Mouse (Mus musculus) induced T-regulatory cell, adult 2 months (primary cell): ENCODE measurements around the gene Gm20388.
"Not testable (repeated sequence)": the region's sequence is repeated elsewhere in the genome, so short reads cannot be mapped to it uniquely, and the experiment has no call there.

Experiments used
- DNase-seq: peaks from one replicate; pipeline ENCODE4 v3.0.0-alpha.2; 2012; ENCODE audit warnings: low read depth

Gm20388 gene

DNA sequence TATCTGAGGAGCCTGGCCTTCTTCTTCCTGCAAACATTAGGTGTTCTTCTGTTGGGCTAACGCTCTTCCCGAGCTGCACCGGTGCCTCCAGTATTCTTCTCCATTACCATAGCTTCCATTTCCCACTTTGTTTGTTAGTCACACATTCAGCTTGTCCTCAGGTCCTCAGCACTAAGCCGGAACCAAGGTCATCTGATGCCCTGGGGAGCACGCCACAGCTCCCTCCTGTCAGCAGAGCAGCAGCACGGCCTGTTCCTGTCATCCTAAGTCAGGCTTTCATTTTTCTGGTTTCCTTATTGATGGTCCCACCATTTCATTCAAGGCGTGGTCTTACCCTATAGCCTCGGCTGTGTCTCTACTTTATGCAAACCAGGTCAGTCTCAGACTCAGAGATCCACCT is 3477.2 kb downstream of the Gm20388 start:
- DNase-seq, result no peak

DNA sequence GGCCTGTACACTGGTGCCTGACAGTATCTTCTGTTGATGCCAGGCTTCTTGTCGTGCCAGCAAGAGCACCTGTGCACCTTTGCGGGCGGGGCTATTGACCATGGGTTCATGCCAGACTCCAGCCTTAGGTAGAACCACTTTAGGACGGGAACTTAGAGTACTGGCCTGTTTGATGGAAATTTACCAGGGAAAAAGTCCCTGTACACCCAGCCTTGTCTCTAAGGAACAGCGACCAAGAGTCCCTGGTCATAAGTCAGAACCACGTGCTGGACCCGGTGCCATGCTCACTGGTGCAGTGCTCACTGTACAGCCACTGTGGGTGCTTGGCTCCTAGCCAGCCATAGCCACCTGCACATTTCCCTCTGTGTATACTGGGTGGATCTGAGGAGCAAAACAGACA is 3478.4 kb downstream of the Gm20388 start:
- no peak for DNase-seq

DNA sequence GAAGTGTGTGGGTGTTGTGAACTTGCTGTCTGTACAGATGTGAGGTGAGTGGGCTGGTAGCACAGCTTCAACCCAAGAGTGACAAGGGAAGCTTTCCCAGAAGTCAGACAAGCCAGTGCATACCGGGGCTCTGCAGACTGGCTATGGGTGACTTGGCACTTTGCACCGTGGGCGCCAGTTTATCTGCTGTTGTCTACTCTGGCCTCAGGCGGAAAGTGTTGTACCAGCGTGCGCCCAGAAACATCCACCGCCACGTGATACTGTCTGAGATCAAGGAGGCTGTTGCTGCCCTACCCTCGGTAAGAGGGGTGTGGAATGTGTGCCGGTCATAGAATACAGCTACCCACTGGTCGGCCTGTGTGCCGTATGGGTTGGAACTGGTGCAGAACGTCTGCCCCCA is 3487.7 kb downstream of the Gm20388 start:
- no peak for DNase-seq

DNA sequence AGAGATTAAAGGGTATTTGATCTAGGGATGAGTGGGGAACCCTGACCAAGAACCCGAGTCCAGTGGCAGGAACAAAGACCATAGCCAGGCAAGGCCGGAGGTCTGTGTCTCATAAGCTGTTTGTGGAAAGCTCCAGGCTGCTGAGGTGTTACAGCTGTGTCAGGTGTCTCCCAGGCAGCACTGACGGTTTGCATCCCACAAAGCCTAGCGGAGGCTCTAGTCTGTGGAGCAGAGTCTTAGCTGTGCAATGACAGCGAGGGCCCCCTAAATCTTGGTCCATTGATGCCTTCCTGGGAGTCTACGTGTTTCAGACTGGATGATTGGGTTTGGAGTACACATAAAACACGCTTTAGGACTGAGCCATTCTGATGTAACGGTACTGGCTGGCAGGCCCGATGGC is 3491.3 kb downstream of the Gm20388 start:
- DNase-seq, result no peak

DNA sequence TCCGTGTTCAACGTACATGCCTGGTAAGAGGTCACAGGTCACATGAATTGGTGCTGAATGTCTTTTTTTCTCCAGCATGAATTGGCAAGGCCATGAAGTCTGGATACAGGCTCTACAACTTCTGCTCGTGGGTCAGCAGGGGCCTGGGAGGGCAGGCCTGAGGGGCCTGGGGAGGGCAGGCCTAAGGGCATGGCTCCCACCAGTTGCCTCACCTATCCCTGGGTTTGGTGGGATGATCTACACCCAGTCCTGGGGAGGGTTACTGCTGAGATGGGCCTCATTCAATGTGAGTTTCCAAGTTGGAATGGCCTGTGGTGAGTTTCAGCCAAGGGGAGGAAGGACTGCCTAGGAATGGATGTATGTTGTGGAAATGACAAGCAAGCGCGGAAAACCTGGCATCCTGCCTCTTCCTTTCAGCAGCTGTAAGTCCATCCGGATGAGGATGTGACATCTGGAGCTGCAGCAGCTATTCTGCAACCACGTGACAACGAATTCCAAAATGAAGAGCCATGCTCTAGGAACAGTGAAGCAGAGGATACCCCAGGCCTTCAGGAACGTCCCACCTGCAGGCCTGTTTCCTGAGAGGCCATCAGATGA is 3492.2 kb downstream of the Gm20388 start:
- no peak for DNase-seq

DNA sequence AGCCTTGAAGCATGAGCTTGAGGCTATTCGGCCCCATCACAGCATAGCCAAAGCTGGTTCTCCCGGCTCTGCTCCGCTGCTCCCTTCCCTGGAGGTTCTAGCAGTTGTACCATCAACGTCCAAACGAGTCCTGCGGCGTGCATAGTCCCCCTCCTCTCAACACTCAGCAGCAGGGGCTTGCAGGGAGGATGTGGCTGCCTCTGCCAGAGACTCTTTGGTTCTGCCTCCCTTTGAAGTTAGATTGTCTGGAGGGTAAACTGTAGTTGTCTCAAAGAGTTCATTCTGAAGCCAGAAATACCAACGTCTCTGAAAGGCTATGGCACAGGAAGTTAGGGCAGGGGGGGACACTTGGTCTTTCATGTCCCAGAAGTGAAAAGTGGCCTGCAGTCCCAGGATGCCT is 3493.9 kb downstream of the Gm20388 start:
- peak; percentile 28 for DNase-seq

DNA sequence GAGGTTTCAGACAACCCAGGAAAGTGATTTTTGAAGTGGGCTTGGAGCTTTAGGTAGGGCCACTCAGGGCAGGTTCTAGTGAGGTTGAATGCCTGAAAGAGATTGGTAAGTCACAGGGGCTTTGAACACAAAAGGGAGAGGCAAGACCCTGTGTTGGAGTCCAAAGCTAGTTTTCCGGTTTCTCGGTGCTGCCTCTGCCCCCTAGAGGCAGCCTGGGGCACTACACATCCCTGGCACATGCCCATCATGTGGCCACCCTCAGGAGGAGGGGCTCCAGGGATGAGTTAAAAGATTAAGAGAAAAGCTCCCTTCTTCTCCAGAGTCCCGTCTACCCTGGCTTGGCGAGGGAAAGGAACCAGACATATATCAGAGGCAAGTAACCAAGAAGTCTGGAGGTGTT is 3496.1 kb downstream of the Gm20388 start, which contains the start of gene Mc1r:
Gene Mc1r (plus strand): TSS at position 322 of the 400 bp plus-strand sequence.
- peak; percentile 83 for DNase-seq

DNA sequence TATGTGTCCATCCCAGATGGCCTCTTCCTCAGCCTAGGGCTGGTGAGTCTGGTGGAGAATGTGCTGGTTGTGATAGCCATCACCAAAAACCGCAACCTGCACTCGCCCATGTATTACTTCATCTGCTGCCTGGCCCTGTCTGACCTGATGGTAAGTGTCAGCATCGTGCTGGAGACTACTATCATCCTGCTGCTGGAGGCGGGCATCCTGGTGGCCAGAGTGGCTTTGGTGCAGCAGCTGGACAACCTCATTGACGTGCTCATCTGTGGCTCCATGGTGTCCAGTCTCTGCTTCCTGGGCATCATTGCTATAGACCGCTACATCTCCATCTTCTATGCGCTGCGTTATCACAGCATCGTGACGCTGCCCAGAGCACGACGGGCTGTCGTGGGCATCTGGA is 3497.0 kb downstream of the Gm20388 start:
- no peak for DNase-seq

DNA sequence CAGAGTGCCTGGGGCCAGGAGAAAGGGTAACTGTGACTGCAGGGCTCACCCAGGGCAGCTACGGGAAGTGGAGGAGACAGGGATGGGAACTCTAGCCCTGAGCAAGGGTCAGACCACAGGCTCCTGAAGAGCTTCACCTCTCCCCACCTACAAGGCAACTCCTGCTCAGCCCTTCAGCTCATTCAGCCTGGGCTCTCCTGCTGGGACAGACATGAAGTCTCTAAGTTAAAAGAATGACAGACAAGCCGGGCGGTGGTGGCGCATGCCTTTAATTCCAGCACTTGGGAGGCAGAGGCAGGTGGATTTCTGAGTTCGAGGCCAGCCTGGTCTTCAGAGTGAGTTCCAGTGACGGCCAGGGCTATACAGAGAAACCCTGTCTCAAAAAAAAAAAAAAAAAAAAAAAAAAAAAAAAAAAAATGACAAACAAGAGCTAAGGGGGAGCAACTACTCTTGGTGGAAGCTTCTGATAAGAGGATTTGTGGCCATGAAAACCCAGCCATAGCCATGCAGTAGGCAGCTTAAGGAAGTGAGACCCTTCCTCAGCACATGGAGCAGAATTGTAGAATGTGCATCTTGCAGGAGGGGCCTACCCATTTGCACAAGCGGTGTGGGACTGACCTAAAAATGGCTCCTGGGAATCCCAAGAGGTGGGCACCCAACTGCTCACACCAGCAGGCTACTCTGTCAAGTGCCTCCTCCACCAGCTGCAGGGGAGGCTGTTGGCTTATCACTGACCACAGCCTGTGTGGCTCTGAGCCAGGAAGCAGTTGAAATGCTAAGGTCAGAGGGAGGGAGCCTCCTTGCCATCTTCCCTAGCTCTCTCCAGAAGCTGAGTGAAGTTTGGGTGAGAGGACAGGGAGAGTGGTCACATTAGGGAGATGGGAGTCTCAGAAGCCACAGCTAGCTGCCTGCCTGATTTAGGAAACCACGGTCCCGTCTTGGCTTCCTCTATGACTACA is 3498.2 kb downstream of the Gm20388 start:
- DNase-seq, result peak; percentile 29

DNA sequence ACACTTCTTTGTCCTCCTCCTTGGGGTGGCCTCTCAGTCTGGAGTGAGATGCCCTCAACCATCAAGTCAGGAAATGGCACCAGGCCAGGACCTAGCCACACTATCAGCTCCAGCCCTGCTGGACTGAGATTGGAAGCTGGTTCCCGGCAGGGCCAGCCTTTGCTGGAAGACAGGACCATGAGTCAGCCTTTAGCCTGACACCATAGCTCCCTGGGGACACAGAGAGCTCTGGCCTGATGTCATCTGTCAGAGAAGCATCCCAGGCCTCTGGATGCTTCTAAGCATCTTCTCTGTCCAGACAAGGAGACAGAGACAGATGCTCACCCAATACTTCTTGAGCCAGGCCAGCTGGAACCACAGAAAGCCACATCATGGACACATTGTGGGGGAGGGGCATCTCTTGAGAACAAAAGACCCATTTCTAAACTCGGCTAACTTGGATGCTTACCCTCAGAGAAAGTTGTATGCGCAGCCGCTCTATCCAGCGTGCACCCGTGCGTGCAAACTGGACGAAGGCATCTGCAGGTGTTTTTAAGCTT is 3499.5 kb downstream of the Gm20388 start:
- no peak for DNase-seq

DNA sequence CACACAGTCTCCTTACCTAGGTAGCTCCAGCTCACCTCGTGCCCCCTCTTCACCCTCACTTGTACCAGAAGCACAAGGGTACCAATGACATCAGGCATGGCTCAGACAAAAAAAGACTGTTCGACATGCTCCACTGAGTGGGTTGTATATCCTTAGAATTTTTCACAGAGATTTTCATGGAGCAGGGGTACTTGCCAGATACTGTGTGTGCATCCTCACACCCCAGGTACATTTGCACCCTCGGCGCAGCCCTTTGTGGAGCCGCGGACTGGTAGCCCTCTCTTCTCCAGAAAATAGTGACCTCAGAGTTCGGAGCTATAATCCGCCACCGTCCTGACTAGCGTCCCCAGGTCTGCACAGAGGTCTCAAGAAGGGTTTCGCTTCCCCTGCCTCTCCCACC is 3500.1 kb downstream of the Gm20388 start:
- DNase-seq, result no peak

DNA sequence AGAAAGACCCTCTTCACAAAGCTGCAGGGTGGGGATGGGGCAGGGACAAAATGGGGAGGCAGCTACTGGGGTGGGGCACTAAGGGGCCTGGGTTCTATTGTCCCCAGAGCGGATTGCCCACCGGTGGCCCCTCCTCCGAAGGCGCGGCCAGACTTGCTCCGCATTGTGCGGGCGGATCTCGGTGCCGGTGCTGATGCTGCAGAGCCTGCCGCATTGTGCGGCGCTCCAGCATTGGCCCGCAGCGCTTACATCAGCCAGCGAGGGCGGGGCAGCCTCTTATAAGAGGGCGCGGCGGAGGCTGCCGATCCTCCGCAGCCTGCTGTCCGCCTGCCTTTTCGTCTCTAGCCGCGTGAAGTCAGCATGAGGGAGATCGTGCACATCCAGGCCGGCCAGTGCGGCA is 3500.6 kb downstream of the Gm20388 start, which contains the start of gene Tubb3:
Gene Tubb3 (plus strand): TSS at position 179 of the 400 bp plus-strand sequence.
- peak; percentile 78 for DNase-seq

DNA sequence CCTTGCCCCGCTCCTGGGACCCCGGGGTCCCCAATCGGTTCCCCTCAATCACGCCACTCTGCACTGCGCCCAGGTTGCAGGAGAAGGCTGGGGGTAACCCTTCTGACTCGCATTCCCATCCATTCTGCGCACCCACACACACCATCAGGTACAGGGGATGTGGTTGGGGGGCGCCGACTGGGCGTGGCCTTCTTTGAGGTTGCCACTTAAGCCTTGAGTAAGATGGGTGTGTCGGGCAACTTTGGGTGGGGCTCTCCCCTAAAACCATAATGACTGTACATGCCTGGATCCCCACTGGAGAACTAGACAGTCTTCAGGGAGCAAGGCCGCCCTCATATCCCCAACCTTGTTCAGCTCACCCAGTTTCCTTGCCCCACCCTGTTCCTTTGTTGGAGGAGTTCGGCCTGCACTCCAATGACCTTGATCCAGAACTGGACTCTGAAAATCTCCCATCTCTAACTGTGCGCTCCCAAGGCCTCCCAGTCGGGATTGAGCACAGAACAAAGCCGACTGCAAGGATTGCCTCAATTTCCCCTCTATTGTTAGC is 3501.2 kb downstream of the Gm20388 start:
- DNase-seq, result peak; percentile 33

DNA sequence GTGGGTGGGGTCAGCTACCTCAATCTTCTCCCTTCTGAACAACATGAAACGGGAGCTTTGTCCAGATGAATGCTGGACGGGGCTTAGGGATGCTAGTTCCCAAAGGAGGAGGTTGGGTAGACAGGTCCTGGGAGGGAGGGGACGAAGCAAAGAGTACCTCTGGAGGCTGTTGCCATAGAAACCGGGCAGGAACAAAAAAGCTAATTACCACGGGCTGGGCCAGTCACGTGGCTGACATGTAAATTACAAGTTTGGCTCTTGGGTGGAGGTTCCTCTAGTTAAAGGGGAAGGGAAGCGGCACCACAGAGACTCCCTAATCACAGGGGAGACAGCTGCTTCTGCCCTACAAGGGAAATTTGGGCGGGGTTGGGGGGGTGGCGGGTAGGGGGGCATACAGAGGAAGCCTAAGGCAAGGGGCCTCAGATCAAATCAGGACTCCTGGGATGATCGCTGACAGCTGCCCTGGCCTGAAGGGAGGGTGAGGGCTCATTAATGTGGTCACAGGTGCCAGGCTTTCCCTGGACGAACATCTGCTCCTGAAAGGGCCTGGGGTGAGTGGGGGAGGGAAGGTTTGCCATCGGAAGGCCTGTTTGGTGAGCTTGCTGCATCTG is 3502.0 kb downstream of the Gm20388 start:
- peak; percentile 72 for DNase-seq

DNA sequence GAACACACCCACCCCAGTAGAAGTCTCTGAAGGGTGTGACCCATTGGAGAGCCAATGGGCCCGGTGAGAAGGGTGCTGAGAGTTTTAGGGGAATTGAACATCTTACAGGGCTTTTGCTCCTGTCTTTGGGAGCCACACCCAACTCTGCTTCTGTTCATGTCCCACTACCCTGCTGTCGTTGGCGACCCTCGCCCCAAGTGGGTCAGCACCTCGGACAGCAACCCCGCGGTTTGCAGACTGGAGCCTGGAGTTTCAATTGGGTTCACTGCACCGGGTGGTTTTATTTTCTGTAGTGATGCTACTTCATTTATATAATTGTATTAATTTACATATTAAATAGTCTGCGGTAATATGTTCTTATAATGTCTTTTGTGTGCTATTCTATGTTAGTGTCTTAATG is 3503.6 kb downstream of the Gm20388 start:
- peak; percentile 26 for DNase-seq

DNA sequence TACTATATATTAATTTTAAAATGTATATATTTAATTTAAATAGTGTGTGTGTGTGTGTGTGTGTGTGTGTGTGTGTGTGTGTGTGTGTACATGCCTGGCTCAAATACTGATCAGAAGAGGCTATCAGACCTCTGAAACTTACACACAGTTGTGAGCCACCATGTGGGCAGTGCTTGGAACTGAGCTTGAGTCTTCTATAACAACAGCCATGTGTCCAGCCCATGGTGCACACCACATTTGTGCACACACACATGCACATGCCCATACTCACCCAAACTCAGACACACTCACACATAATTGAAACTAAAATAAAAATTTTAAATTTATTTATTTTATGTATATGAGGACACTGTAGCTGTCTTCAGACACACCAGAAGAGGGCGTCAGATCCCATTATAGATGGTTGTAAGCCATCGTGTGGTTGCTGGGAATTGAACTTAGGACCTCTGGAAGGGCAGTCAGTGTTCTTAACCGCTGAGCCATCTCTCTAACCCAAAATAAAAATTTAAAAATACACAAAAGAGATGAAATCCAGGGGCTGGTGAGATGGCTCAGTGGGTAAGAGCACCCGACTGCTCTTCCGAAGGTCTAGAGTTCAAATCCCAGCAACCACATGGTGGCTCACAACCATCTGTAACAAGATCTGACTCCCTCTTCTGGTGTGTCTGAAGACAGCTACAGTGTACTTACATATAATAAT is 3504.5 kb downstream of the Gm20388 start:
- DNase-seq, result not testable (repeated sequence)

DNA sequence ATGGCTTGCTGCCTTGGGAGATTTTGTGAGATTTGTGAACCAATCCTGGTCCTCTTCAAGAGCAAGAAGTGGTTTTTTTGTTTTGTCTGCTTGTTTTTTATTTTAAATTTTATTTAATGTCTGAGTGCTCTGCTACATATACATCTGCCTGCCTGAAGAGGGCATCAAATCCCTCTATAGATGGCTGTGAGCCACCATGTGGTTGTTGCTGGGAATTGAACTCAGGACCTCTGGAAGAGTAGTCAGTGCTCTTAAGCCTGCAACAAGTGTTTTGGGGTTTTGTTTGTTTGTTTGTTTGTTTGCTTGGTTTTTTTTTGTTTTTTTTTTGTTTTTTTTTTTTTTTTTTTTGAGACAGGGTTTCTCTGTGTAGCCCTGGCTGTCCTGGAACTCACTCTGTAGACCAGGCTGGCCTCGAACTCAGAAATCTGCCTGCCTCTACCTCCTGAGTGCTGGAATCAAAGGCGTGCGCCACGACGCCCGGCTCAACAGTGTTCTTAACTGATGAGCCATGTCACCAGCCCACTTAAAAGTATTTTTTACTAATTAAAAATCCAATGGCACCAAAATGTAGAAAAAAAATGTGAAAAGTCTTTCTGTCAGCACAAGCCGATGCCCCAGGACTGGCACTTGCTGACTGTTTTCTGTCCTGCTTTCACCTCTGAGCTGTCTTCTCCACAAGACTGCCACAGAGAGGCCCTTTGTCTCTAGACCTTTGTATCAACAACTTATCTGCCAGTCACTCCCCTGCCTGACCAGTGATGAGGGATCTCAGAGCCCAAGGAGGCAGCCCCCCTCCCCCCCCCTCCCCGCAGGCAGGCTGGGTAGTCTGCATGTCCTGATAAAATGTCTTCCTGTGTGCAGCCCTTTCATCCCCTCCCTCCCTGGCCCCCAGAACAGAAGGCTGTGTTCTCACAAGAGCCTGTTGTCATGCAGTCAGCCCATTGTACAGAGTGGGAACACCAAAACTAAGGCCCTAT is 3505.6 kb downstream of the Gm20388 start:
- peak; percentile 73 for DNase-seq

DNA sequence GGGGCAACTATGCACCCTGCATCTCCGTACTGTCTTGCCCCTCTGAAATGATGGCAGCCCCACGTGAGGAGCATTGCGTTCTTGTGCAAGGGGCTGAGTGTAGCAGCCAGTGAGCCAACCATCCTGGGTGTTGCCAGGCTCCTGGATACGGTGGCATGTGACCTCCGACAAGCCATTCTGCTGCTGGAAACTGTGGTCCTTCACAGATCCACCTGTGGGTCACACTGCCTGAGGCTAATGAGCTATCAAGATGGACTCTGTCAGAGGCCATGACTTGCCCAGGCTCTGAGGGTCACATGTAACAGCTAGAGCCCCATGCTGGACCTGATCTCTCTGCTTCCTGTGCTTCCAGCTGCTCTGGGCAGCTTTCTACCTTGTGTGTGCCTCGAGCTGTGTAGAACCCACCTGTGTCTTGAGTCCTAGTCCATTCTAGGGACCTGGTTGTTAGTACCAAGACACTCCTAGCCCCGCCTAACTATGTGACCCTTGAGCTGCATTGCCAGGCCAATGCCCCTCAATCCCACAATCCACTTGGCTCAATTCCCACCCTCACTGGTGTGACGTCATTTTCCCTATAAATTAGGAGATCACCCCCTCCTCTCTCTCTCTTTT is 3506.4 kb downstream of the Gm20388 start:
- DNase-seq, result no peak

DNA sequence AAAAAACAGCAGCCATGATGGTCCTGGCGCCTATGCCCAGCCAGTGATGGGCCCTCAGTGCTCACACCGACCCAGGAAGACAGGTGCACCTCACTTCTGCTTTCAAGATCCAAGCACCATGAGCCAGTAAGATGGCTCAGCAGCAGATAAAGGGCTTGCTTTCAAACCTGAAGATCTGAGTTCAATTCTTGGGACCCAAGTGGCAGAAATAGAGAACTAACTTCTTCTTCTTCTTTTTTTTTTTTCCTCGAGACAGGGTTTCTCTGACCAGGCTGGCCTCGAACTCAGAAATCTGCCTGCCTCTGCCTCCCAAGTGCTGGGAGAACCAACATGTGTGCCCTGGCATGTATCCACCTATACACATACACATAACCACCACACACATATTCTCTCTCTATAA is 3509.1 kb downstream of the Gm20388 start:
- no peak for DNase-seq
